Comparison of ENCODE assay signal across 26 mouse cellular contexts in genomic region chr1:189597096-189597495, GRCm38 (mm10).
"Had no signal": no experiment of that assay in that cellular context is flagged by ENCODE, and none has a peak within 500 bp of the region (broad histone marks: within the 10 kb centered on the region; RNA-seq: fewer than 3 reads in every experiment).

No protein-coding gene starts in this region.

- ATAC-seq: hindbrain, embryonic 16.5 days; inflammation-experienced regulatory T-cells, adult 6 months; liver, embryonic 12.5 days had no signal

- H3K4me1 ChIP-seq: heart, embryonic 12.5 days; hindbrain, embryonic 10.5 days; hindbrain, embryonic 12.5 days; kidney, embryonic 15.5 days; limb, embryonic 13.5 days; limb, embryonic 15.5 days; liver, embryonic 12.5 days had no signal

- DNase-seq: gastrocnemius, adult 2 months; gastrocnemius, postnatal 10 days; gastrocnemius, postnatal 25 days; heart, postnatal 10 days; heart, postnatal 4 days; kidney, adult 11 months; kidney, adult 2 months; kidney, adult 9 months; kidney, postnatal 14 days; kidney, postnatal 36 days; layer of hippocampus, adult 9-11 months; layer of hippocampus, postnatal 36 days; left cerebral cortex, postnatal 4 days had no signal

- H3K36me3 ChIP-seq: heart, embryonic 10.5 days; heart, embryonic 12.5 days; hindbrain, embryonic 10.5 days; hindbrain, embryonic 12.5 days; kidney, embryonic 15.5 days; limb, embryonic 13.5 days; limb, embryonic 15.5 days; liver, embryonic 12.5 days had no signal

- H3K27me3 ChIP-seq: heart, embryonic 12.5 days; hindbrain, embryonic 12.5 days; kidney, embryonic 15.5 days; limb, embryonic 13.5 days; limb, embryonic 15.5 days; liver, embryonic 12.5 days had no signal

- H3K4me3 ChIP-seq: gastrocnemius, adult 2 months; heart, embryonic 10.5 days; heart, embryonic 12.5 days; hindbrain, embryonic 10.5 days; hindbrain, embryonic 12.5 days; kidney, embryonic 15.5 days; limb, embryonic 13.5 days; limb, embryonic 15.5 days; liver, embryonic 12.5 days had no signal

- H3K27ac ChIP-seq: gastrocnemius, adult 2 months; heart, embryonic 10.5 days; hindbrain, embryonic 10.5 days; hindbrain, embryonic 12.5 days; hindbrain, embryonic 14.5 days; kidney, embryonic 15.5 days; kidney, postnatal 0 days; limb, embryonic 13.5 days; limb, embryonic 15.5 days; liver, embryonic 12.5 days; liver, embryonic 14.5 days had no signal

- H3K4me2 ChIP-seq: heart, embryonic 12.5 days; hindbrain, embryonic 12.5 days; hindbrain, embryonic 14.5 days; kidney, embryonic 15.5 days; limb, embryonic 13.5 days; limb, embryonic 15.5 days; liver, embryonic 12.5 days had no signal

- H3K9me3 ChIP-seq: heart, embryonic 10.5 days; heart, embryonic 12.5 days; hindbrain, embryonic 10.5 days; hindbrain, embryonic 12.5 days; kidney, embryonic 15.5 days; limb, embryonic 13.5 days; limb, embryonic 15.5 days; liver, embryonic 12.5 days had no signal

- H3K9ac ChIP-seq: heart, embryonic 12.5 days; hindbrain, embryonic 12.5 days; hindbrain, embryonic 14.5 days; kidney, embryonic 15.5 days; limb, embryonic 13.5 days; limb, embryonic 15.5 days; liver, embryonic 12.5 days; liver, embryonic 14.5 days had no signal
